Mouse (Mus musculus) G1E-ER4 (cell line): ENCODE measurements around the gene Plb1. TPM values are rescaled to one million over a fixed set of nuclear protein-coding genes. Genes with fewer than 3 reads are reported as not detected.

Experiments used
- GATA1 ChIP-seq: IDR thresholded peaks from one replicate; pipeline ENCODE4 v1.8.0; 2012; ENCODE audit warnings: low read length, inconsistent platforms
- polyA plus RNA-seq: library from polyadenylated mRNA; stranded (reverse); fragments of >175 nt; gene quantifications from 2 replicates; pipeline ENCODE4 v1.2.3, GENCODE M21; 2012

The Plb1 gene
- polyA plus RNA-seq, 1 experiment, result not detected

DNA sequence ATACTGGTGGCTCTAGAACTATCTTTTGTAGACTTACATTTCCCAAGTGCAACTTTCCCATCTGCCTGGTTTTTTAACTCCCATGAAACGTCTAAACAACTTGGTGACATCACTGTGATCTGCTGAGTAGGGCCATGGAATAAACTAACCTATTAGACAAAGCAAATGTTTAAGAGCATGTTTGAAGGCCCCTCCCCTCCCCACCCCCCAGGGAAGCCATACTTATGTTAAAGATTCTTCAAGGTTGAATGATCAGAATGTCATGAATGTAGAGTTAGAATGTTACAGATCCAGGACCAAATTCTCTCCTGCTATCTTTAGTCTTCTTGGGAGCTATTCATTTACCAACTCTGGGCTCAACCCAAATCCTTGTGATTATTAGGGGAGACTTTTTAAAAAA, 107.7 kb downstream of the Plb1 start:
- no peak for TF ChIP-seq GATA1

DNA sequence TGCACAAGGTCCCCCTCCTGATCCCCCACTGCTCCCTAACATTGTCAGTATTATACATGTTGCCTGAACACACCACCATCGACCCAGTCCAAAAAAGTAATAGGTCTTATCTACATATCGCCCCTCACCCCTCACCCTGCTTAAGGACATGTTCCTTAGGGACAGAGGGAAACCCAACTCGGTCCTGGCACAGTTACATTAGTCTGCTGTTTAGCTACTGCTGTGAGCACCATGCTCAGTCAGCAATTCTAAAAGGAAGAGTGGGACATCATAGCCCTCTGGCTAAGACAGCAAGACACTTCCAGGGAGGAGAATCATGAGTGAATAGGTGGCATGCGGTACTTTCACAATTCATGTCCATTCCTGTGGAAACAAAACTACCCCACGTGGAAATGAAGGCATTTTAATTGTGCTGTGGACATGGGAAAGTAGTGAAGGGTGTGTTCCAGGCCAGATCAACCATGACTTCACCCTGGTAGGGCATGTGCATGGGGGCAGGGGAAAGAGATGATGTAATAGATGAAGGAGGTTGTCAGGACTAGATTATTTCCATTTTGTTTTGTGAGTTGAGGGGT, 110.3 kb downstream of the Plb1 start:
- no peak for TF ChIP-seq GATA1

DNA sequence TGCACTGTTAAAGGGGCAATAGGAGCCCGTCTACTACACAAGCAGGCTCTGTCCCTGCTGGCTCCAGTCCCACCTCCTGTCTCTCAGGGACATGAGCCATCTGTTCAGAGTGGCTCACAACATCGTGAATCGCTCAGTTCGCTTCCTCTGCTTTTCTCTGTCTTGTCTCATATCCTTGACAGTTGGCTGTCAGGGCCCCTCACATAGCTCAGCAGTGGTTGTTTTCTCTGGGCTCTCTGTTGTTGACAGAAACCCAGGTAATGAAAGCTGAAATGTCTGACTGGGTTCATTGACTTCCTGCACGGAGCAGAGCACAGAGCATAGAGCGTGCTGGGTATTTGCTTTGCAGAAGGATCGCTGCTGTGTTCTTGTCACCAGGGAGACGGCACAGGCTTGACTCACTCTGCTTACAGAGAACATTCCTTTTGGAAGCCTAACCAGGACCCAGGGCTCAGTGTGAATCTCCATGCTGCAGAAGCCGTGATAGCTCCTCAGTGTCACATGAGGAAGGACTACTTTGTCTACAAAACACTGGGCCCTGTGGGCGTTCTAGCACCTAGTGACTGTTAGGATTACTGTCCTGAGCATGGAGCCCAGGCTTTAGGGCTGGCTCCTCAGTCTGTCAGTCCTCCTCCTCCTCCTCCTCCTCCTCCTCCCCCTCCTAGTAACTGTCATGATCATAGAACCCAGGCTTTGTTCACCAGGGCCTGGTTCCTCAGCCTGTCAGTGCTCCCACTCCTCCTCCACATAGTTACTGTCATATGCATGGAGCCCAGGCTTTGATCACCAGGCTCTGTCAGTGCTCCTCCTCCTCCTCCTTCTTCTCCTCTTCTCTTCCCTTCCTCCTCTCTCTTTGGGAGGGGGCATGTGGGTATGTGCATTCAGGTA, 113.8 kb downstream of the Plb1 start:
- TF ChIP-seq GATA1, result no peak

DNA sequence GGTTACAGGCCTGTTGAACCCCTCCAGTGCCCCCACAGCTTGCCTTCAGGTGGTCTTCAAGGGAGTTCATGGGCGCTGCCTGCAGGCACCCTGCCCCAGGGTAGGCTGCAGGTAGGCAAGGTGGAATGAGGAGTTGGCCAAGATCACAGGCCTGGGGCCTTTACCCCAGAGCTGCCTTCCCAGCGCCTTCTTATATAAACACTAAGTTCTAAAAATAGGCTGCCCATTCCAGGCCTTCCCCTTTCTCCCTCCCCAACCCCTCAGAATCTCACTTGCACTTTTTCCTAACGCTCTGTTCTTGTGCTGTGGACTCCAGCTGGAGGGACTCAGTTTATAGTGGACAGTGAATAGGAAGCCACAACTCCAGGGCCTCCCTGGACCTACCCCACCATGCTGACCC, 117.2 kb downstream of the Plb1 start:
- no peak for TF ChIP-seq GATA1

DNA sequence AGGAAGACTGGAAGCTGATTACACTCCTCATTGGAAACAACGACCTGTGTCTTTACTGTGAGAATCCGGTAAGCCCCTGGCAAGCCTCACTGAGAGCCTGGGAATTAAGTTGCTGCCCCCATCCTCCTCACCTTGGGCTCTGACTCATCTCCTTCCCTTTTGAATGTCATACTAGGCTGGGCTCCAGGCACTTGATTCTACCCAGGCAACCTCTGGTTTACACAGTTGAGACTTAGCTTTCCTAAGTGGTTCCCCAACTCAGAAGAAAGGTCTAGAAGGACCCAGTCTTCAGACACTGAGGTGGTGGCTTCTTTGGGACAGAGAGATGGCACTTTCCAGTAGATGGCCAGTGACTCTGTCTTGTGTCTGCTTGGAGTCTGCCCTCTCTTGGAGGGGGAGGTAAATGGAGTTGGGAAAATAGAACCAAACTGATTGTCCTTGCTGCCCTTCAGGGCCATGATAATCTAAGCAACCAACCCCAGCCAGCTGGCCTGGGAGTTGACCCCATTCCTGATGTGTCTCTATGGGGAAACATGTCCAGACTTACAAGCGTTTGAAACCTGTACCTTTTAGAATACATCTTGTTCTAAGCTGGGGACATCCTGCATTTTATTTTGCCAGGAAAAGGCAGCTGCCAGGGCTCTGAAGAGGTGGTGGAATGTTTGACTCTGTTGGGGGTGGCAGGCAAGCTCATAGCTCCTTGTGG, 118.2 kb downstream of the Plb1 start:
- no peak for TF ChIP-seq GATA1

DNA sequence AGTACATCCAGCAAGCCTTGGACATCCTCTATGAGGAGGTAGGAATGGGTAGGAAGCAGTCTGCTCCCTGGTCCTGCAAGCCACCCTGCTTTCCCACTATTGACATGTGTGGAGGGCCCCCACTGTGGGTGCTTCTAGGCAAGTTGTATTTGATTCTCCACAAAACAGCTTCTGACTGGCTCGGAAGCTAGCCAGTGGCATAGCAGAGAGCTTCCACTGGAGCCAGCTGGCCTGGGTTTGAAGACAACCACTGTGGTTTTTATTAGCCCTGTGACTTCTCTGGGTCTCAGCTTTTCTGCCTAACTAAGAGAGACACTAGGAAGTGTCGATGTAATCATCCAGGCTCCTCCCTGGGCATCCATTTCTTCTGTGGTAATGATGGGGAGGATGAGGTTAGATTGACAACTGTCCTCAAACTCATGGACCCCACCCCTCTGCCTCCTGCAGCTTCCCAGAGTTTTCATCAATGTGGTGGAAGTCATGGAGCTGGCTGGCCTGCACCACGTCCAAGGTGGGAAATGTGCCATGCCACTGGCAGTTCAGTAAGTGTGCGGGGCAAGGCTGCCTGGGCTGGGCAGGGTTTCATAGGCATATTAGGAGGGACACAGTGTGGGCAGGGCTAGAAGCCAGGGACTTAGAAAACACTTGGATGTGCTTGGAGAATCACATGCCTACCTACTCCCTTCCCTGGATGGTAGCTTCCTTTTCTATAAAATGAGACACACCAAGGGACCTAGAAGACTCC, 119.4 kb downstream of the Plb1 start:
- TF ChIP-seq GATA1, result no peak

DNA sequence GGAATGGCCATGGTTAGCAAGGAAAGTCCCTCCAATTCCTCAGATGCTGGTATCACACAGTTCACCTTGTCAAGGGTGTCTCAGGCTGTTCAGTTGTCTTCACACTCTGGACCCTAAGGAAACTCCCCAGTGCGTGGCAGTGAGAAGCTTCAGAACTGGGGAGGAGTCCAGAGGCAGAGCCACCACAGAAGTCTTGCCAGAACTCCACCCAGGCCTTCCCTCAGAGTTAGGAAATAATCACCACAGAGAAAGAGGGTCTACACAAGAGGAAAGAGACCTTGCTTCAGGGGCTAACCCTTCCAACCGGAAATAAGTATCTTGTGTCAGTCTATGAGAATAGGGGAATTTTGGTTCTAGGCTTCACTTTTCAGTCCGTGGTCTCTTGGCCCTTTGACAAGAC, 120.3 kb downstream of the Plb1 start:
- no peak for TF ChIP-seq GATA1

DNA sequence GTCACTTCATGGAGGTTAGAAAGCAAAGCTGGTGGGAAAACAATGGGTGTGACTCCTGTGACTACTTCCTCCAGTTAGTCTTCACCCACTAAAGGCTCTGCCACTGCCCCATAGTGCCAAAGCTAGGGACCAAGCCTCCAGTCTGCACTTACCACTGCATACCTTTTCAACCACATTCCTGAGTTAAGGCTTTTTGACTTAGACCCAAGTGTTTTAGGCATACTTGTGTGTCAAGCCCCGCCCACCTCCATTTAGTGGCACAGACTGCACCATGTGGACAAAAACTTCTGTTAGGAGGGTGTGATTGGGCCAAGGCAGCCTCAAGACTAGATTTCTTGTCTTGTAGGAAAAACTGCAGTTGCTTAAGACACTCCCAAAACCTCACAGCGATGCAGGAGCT, 120.8 kb downstream of the Plb1 start:
- TF ChIP-seq GATA1, result no peak

DNA sequence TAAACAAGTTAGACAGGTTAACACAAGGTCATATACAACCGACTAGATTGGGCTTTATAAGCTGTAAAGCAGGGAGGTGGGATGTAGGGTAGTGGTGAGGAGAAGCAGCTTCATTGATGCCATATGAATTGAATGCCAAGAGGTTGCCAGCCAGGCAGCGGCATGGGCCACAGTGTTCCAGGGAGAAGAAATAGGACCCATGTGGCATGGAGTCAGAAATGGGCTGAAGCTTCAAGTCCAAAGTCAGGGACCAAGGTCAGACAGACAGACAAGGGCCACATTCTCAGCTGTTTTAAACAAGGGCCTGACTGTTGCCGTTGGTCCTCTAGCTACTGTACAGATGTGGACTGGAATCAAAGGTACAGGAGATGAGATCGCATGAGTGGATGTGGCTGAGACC, 128.0 kb downstream of the Plb1 start:
- no peak for TF ChIP-seq GATA1

DNA sequence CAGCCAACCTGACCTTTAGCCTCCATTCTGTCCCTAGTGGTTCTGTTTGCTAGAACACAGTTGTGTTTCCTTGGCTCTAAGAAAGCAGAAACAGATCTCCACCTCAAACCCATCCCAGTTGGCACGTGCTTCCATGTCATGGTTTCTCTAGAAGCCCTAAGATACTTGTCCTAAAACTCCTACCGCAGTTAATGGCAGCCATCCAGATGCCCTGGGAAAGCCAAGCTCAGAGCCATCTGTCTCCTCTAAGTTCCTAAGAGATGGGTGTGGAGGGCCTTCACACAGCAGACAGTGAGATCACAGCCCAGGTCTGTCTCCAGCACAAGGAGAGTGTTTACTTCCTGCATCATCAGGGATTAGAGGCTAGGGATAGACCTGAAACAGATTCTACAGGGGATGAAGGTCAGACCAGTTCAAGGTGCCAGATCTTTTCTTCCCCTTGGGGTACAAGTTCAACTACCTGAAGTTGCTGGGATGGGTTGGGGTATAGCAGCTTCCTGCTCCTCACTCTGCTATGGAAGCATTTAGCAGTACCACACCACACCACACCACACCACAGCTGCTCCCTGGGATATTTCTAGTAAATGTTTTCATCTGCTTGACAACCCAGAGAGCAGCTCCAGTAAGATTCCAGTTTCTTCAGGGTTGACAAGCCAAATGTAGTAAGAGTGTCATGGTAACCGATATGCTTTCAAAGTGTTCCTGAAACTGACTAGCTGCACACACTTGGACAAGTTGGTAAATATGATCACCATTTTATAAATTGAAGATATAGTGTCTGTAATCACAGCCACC, 129.1 kb downstream of the Plb1 start:
- TF ChIP-seq GATA1, result no peak

DNA sequence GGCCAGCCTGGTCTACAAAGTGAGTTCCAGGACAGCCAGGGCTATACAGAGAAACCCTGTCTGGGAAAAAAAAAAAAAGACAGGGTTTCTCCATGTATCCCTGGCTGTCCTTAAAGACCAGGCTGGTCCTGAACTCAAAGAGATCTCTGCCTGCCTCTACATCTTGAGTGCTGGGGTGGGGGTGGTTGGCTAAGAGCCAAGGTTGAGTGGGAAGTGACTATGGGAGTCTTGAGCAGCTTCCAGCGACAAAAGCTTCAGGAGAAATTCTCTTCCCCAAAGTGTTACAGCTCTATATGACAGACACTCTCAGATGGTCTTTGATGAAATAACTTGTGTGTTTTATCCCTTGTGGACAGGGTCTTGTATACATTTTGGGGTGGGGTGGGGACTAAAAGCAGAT, 136.9 kb downstream of the Plb1 start:
- TF ChIP-seq GATA1, result no peak

DNA sequence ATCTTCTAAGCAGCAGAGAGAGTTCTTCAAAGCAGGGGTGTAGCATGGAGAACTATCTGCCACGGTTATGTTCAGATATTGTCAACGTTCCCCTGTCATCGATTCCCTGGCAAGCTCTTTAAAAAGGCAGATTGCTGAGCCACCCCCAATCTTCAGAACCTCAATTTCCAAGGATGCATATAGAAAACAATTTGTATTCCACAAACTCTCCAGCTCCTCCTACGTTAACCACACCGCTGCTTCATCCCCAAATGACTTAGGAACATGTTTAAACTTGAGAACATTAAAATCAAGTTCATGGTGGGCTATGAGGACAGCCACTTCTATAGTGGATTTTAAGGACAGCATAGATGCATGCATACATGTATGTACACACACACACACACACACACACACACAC, 138.7 kb downstream of the Plb1 start:
- TF ChIP-seq GATA1, result no peak

DNA sequence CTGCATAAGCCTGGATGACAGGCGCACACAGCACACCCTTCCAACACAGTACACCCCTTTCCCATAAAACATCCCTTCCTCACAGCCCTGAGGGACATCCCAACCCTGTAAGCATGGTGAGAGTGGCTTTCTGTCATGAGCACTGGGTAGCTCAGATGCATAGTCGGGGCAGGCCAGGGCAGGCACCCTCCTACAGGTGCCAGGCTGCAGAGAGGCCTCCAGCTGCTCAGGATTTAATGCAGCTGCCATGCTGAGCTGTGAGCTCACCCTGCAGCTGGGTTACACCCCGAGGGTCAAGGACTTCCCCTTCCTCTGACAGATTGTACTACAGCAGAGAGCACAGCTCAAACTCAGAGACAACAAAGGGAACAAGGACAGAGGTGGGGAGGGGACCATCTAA, 146.0 kb downstream of the Plb1 start:
- no peak for TF ChIP-seq GATA1

DNA sequence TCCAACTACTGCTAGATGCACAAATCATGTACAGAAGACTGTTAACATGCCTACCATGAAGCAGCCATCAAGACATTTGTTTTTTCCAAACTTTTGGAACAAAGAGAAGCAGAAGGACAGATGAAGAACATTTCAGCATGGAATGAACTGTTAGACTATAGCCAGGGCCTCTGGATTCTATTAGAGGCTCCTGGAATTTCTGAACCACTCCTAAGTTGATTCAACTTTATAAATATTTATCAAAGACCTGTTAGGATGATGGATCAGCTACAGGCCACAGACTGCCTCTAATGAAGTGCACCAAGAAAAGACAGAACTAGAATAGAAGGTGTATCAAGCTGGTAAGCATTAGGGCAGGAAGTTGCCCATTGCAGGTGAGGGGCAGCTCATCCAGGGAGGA, 156.1 kb downstream of the Plb1 start:
- no peak for TF ChIP-seq GATA1

DNA sequence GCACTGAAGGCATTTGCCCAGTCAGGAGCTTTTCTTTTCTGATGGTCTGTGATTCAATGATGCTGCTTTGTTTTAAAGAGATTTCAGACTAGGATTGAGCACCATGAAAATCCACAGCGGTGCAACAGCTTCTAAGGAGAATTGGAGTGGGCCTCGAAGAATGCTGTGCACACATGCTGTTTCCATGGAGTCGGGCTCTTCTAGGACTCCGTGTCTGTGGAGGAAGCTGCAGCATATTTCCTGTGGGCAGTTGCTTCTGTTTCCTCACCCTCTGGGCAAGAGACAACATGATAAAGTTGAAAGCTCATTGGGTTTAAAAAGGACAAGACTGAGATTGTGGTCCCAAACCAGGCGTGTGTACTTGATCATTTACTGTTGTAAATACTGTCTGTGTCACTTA, 157.8 kb downstream of the Plb1 start:
- TF ChIP-seq GATA1, result no peak

DNA sequence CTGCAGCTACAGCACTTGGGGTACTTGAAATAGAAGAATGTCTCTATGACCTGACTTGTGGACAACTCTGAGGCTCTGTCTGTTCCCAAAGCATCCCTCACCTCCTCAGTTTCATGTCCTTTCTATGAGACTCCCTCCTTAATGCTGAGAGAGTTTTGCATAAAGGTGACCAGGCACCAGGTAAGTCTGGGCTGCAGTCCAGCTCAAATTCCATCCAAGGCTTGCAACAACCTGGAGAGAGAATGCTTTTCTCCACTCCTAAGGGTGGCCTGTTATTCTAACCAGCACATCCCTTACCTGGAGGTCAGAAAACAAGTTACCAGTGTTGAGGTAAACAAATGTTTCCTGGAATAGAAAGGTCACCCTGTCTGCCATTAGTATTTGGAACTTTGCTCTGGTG, 159.8 kb downstream of the Plb1 start:
- no peak for TF ChIP-seq GATA1
